Mouse (Mus musculus) E14TG2a.4 (cell line): ENCODE measurements around the gene Samhd1.

Experiments
- CTCF ChIP-seq: conservative IDR thresholded peaks from 2 replicates; pipeline ENCODE4 v1.5.1; 2014; ENCODE audit warnings: low read length
- NANOG ChIP-seq: IDR thresholded peaks from 2 replicates; pipeline ENCODE4 v1.6.1; 2014; ENCODE audit warnings: borderline replicate concordance, low read length, mixed read lengths

DNA sequence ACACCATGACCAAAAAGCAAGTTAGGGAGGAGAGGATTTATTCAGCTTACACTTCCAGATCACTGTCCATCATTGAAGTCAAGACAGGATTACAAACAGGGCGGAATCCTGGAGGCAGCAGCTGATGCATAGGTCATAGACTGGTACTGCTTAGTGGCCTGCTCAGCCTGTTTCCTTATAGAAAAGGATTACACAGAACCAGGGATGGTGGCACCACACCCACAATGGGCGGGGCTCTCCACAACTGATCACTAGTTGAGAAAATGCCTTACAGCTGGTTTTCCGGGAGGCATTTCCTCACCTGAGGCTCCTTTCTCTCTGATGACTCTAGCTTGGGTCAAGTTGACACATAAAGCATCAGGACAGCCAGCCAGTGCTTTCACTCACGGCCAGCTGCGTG lies 13.4 kb upstream of the Samhd1 start:
- no peak for TF ChIP-seq CTCF
- no peak for TF ChIP-seq NANOG
